Mouse (Mus musculus) CD4-positive, CD25-positive, alpha-beta regulatory T cell, adult 2 months (primary cell): ENCODE results near the gene Tssk1.

Experiments
- DNase-seq: peaks from one replicate; pipeline ENCODE4 v3.0.0-alpha.2; 2012; ENCODE audit warnings: low read depth, low spot score

Gene Tssk1

GRCm38 (mm10) chr16:17945081-17945831 is 51.2 kb downstream of the Tssk1 start:
- no peak for DNase-seq
